Mouse (Mus musculus): ENCODE data around the gene Ptprm. TPM values are rescaled to one million over a fixed set of nuclear protein-coding genes. Genes with fewer than 3 reads are reported as not detected.

The Ptprm gene
- polyA plus RNA-seq, 1 experiment from 2014 or later: 16.5 TPM

- Histone ChIP-seq H3K27me3 (no peaks in the 10 kb centered on the region), H3K4me1 (no peaks in the 10 kb centered on the region), H3K9ac (no peak overlapping the region), H3K36me3 (no peaks in the 10 kb centered on the region), H3K9me3 (replicated peaks) (no peaks in the 10 kb centered on the region), H3K4me2 (replicated peaks) (no peak overlapping the region), H3K4me3 (no peak overlapping the region), H3K27ac (no peak overlapping the region)
- WGBS: 90% methylated on average over 6 of the region's 6 CpGs
- ATAC-seq (ENCODE audit: low FRiP score): no peak
Observed at GRCm38 (mm10) chr17:67266270-67266669, 88.0 kb downstream of the Ptprm start.

DNA sequence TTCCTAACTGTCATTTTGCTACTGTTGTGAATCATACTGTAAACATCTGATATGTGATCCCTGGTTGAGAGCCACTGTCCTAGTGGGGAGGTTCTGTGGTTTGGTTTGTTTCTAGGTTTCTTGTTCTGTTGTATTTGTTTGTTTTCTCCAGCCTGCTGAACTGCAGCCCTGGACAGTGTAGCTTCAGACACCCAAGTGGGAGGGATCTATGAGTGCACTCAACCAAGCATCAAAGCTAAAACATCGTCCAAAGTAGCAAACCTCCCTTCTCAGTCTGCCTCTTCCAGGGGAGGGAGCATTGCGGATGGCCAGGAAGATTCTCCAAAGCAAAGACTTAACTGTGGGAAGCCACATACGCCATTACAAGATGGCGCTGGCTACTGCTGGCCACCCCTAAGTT is 88.7 kb downstream of the Ptprm start:
- Histone ChIP-seq H3K4me3 (no peak overlapping the region), H3K9ac (no peak overlapping the region), H3K27me3 (no peaks in the 10 kb centered on the region), H3K27ac (no peak overlapping the region), H3K4me1 (no peaks in the 10 kb centered on the region), H3K9me3 (replicated peaks) (no peaks in the 10 kb centered on the region), H3K4me2 (replicated peaks) (no peak overlapping the region), H3K36me3 (no peaks in the 10 kb centered on the region)
- 94% methylated on average over 4 of the region's 4 CpGs for WGBS
- no peak for ATAC-seq (ENCODE audit: low FRiP score)

DNA sequence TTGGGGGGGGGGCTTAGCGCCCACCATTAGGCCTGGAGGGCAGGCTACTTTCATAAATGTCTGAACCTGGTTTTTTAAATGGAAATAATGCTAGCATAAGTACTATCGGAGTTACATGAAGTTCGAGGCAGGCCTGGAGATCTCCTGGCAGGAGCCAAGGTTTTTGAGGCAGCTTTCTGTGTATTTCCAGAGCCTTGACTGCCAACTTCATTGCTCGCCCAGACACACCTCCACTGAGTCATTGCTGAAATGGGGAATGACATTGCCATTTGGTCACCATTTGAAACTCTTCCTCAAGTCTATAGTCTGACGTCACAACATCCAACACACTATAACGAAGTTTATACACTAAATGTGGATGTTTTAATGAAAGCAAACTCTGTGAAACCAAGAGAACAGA is 89.5 kb downstream of the Ptprm start:
- no peaks in the 10 kb centered on the region for H3K4me1 ChIP-seq
- no peak overlapping the region for H3K9ac ChIP-seq
- H3K36me3 ChIP-seq: no peaks in the 10 kb centered on the region
- whole genome bisulfite sequencing: 96% methylated on average over 6 of the region's 6 CpGs
- no peak overlapping the region for H3K4me2 ChIP-seq (replicated peaks)
- H3K4me3 ChIP-seq: no peak overlapping the region
- no peak for ATAC-seq (ENCODE audit: low FRiP score)
- H3K9me3 ChIP-seq (replicated peaks): no peaks in the 10 kb centered on the region
- H3K27ac ChIP-seq: no peak overlapping the region
- H3K27me3 ChIP-seq: no peaks in the 10 kb centered on the region

- Histone ChIP-seq H3K27ac (no peak overlapping the region), H3K9me3 (replicated peaks) (no peaks in the 10 kb centered on the region), H3K27me3 (no peaks in the 10 kb centered on the region), H3K9ac (no peak overlapping the region), H3K4me3 (no peak overlapping the region), H3K36me3 (no peaks in the 10 kb centered on the region), H3K4me1 (no peaks in the 10 kb centered on the region), H3K4me2 (replicated peaks) (no peak overlapping the region)
- WGBS: 86% methylated on average over 1 of the region's 1 CpGs
- no peak for ATAC-seq (ENCODE audit: low FRiP score)
Observed at GRCm38 (mm10) chr17:67263024-67263423, 91.2 kb downstream of the Ptprm start.

- ATAC-seq (ENCODE audit: low FRiP score): no peak
Observed at GRCm38 (mm10) chr17:67260016-67260415, 94.2 kb downstream of the Ptprm start.

DNA sequence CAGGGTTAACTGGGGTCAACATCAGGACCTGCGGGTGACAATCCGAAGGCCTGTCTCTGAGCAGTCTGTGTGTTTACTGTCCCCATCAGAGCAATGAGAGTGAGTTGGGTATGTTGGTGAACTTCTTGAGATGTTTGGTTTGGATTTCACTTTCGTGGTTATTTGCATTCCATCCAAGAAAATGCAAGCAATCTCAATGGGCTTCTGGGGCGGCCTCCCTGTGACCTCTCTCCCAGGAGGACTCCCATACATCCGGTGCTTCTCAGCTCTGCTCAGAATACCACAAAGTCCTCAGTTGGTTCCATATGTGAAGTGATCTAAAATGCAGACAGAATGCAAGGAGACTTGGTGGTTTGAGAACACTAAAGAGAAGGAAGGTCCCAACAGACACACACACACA is 96.5 kb downstream of the Ptprm start:
- no peaks in the 10 kb centered on the region for H3K27me3 ChIP-seq
- no peak overlapping the region for H3K4me2 ChIP-seq (replicated peaks)
- WGBS: 75% methylated on average over 5 of the region's 5 CpGs
- no peaks in the 10 kb centered on the region for H3K4me1 ChIP-seq
- H3K9me3 ChIP-seq (replicated peaks): no peaks in the 10 kb centered on the region
- no peak for ATAC-seq (ENCODE audit: low FRiP score)
- no peaks in the 10 kb centered on the region for H3K36me3 ChIP-seq
- H3K4me3 ChIP-seq: no peak overlapping the region
- no peak overlapping the region for H3K27ac ChIP-seq
- no peak overlapping the region for H3K9ac ChIP-seq

More at GRCm38 (mm10) chr17:67260016-67260415, 94.2 kb downstream of the Ptprm start:
- WGBS: 84% methylated on average over 4 of the region's 4 CpGs
- Histone ChIP-seq H3K4me2 (replicated peaks) (no peak overlapping the region), H3K27ac (no peak overlapping the region), H3K9ac (no peak overlapping the region), H3K9me3 (replicated peaks) (no peaks in the 10 kb centered on the region), H3K27me3 (no peaks in the 10 kb centered on the region), H3K36me3 (no peaks in the 10 kb centered on the region), H3K4me3 (no peak overlapping the region), H3K4me1 (no peaks in the 10 kb centered on the region)

GRCm38 (mm10) chr17:67256171-67256570 is 98.1 kb downstream of the Ptprm start:
- no peaks in the 10 kb centered on the region for H3K4me1 ChIP-seq
- no peaks in the 10 kb centered on the region for H3K9me3 ChIP-seq (replicated peaks)
- H3K27me3 ChIP-seq: no peaks in the 10 kb centered on the region
- H3K36me3 ChIP-seq: no peaks in the 10 kb centered on the region
- ATAC-seq (ENCODE audit: low FRiP score): no peak
- no peak overlapping the region for H3K4me3 ChIP-seq
- H3K4me2 ChIP-seq (replicated peaks): no peak overlapping the region
- H3K9ac ChIP-seq: no peak overlapping the region
- no peak overlapping the region for H3K27ac ChIP-seq
- WGBS: 50% methylated on average over 5 of the region's 6 CpGs

DNA sequence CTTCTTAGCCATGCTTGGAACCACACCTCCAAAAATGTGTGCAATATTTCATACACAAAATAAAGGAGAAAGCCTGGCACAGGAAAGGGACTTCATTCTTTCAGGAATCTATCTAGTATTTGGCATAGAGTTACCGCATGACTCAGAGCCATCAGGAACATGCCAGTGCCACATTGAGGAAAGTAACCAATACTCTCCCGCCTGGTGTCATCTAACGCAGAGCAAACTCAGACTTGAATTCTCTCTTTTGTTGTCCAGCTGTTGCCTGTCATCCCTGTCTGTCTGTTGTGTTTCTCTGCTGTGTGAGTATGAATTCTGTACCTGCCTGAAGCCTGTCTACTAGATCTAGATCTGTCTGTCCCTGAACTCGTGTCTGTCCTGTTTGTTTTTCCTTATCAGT is 100.8 kb downstream of the Ptprm start:
- Histone ChIP-seq H3K4me3 (no peak overlapping the region), H3K9me3 (replicated peaks) (no peaks in the 10 kb centered on the region), H3K9ac (no peak overlapping the region), H3K27ac (no peak overlapping the region), H3K27me3 (no peaks in the 10 kb centered on the region), H3K4me1 (no peaks in the 10 kb centered on the region), H3K4me2 (replicated peaks) (no peak overlapping the region), H3K36me3 (no peaks in the 10 kb centered on the region)
- whole genome bisulfite sequencing: 68% methylated on average over 4 of the region's 4 CpGs
- no peak for ATAC-seq (ENCODE audit: low FRiP score)

DNA sequence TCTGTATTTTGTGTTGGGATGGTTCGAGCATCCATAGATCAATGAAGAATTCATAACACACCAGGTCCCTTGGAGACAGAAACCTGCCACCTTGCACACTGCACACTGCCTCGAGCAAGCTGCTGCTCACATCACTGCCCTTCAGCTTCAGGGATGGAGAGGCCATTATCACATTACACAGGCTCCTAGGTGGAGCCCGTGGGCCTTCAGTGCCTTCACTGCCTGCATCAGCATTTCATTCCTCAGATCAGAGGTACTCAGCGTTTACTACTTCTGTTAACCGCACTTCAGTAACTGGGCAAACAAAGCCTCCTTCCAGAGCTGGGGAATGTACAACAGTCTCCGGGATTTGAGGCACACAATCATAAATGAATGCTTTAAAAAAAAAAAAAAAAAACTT is 101.3 kb downstream of the Ptprm start:
- Histone ChIP-seq H3K4me1 (no peaks in the 10 kb centered on the region), H3K27me3 (no peaks in the 10 kb centered on the region), H3K9ac (no peak overlapping the region), H3K4me2 (replicated peaks) (no peak overlapping the region), H3K36me3 (no peaks in the 10 kb centered on the region), H3K9me3 (replicated peaks) (no peaks in the 10 kb centered on the region), H3K4me3 (no peak overlapping the region), H3K27ac (no peak overlapping the region)
- no peak for ATAC-seq (ENCODE audit: low FRiP score)
- 75% methylated on average over 6 of the region's 6 CpGs for WGBS

GRCm38 (mm10) chr17:67245273-67245875 is 108.9 kb downstream of the Ptprm start:
- Histone ChIP-seq H3K4me3 (no peak overlapping the region), H3K4me2 (replicated peaks) (no peak overlapping the region), H3K4me1 (peaks cover 9% of the 10 kb centered on the region), H3K9me3 (replicated peaks) (no peaks in the 10 kb centered on the region), H3K27ac (no peak overlapping the region), H3K27me3 (no peaks in the 10 kb centered on the region), H3K36me3 (no peaks in the 10 kb centered on the region), H3K9ac (no peak overlapping the region)
- ATAC-seq (ENCODE audit: low FRiP score): no peak
- 62% methylated on average over 4 of the region's 4 CpGs for WGBS

- peaks cover 9% of the 10 kb centered on the region for H3K4me1 ChIP-seq
- no peaks in the 10 kb centered on the region for H3K36me3 ChIP-seq
- H3K4me3 ChIP-seq: no peak overlapping the region
- H3K27ac ChIP-seq: no peak overlapping the region; the same call in 1 of the 2 replicates
- no peaks in the 10 kb centered on the region for H3K9me3 ChIP-seq (replicated peaks)
- H3K9ac ChIP-seq: no peak overlapping the region
- H3K4me2 ChIP-seq (replicated peaks): no peak overlapping the region
- 40% methylated on average over 12 of the region's 12 CpGs for WGBS
- ATAC-seq (ENCODE audit: low FRiP score): no peak
- H3K27me3 ChIP-seq: no peaks in the 10 kb centered on the region
Observed at GRCm38 (mm10) chr17:67242774-67243495, 111.3 kb downstream of the Ptprm start.

- 65% methylated on average over 10 of the region's 10 CpGs for WGBS
- no peaks in the 10 kb centered on the region for H3K36me3 ChIP-seq
- no peaks in the 10 kb centered on the region for H3K9me3 ChIP-seq (replicated peaks)
- H3K4me2 ChIP-seq (replicated peaks): no peak overlapping the region
- peaks cover 9% of the 10 kb centered on the region for H3K4me1 ChIP-seq
- no peak overlapping the region; the same call in 1 of the 2 replicates for H3K27ac ChIP-seq
- H3K27me3 ChIP-seq: no peaks in the 10 kb centered on the region
- ATAC-seq (ENCODE audit: low FRiP score): no peak
- no peak overlapping the region for H3K9ac ChIP-seq
- no peak overlapping the region for H3K4me3 ChIP-seq
Observed at GRCm38 (mm10) chr17:67241951-67242773, 112.1 kb downstream of the Ptprm start.

Data from hindbrain, embryonic 12.5 days (tissue).